Mouse (Mus musculus): ENCODE results near the gene Prpf3. TPM values are rescaled to one million over a fixed set of nuclear protein-coding genes. Genes with fewer than 3 reads are reported as not detected.
"Not testable (repeated sequence)": the region's sequence is repeated elsewhere in the genome, so short reads cannot be mapped to it uniquely, and the experiment has no call there.

Gene Prpf3
- polyA plus RNA-seq, 1 experiment from 2014 or later: 40.0 TPM

DNA sequence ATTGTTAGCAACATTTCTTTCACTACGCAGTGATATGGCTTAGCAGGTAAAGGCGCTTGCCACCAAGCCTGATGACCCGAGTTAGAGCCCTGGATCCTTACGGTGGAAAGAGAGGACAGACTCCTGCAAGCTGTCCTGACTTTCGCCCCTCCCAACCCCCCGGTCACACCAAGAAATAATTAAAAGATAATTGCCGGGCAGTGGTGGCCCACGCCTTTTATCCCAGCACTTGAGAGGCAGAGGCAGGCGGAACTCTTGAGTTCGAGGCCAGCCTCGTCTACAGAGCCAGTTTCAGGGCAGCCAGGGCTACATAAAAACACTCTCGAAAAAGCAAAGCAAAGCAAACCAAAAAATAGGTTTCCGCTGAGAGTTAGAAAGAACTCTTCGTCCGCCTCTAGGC is 15.3 kb upstream of the Prpf3 start:
- 6% methylated on average over 15 of the region's 15 CpGs for WGBS
- H3K4me2 ChIP-seq: peak overlapping the region; percentile 83
- no peaks in the 10 kb centered on the region for H3K27me3 ChIP-seq (replicated peaks)
- H3K27ac ChIP-seq: peak overlapping the region; percentile 84
- H3K4me1 ChIP-seq: peaks cover 20% of the 10 kb centered on the region
- no peaks in the 10 kb centered on the region for H3K9me3 ChIP-seq
- ATAC-seq (replicated peaks): peak; percentile 10; the same call in 1 of the 2 replicates
- peak overlapping the region; percentile 62 for H3K9ac ChIP-seq
- H3K36me3 ChIP-seq (replicated peaks): 0 out of 2 replicates have a peak, but pooled peaks cover 8% of the 10 kb centered on the region
- H3K4me3 ChIP-seq: peak overlapping the region; percentile 73

- H3K27me3 ChIP-seq (replicated peaks): no peaks in the 10 kb centered on the region
Measured at GRCm38 (mm10) chr3:95867408-95867807, 11.7 kb upstream of the Prpf3 start.

DNA sequence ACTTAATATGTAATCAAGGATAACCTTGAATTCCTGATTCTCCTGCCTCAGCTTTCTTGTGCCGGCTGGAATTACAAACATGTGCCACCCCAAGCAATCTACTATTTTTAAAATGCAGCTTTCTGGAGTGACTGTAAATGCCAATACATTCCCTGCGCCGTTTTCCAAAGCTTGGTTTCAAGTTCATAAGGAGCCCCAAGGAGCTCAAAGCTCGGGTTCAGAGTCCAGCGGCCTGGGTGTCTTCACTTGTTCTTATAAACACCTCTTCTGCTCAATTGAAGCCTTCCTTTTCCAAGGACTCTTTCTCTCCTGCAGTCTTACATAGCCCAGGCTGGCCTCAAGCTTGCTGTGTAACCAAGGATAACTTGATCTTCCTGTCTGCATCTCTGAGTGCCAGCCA is 10.4 kb upstream of the Prpf3 start:
- Histone ChIP-seq H3K4me1 (peaks cover 9% of the 10 kb centered on the region), H3K36me3 (replicated peaks) (peaks cover 19% of the 10 kb centered on the region; the same call in 1 of the 2 replicates), H3K9me3 (no peaks in the 10 kb centered on the region), H3K9ac (no peak overlapping the region), H3K4me2 (no peak overlapping the region), H3K4me3 (no peak overlapping the region), H3K27me3 (replicated peaks) (no peaks in the 10 kb centered on the region), H3K27ac (no peak overlapping the region)
- ATAC-seq (replicated peaks): no peak
- WGBS: 87% methylated on average over 5 of the region's 5 CpGs

More at GRCm38 (mm10) chr3:95867408-95867807, 11.7 kb upstream of the Prpf3 start:
- Histone ChIP-seq H3K27ac (no peak overlapping the region), H3K4me3 (no peak overlapping the region), H3K9ac (no peak overlapping the region), H3K4me2 (no peak overlapping the region), H3K36me3 (replicated peaks) (peaks cover 19% of the 10 kb centered on the region; the same call in 1 of the 2 replicates), H3K9me3 (no peaks in the 10 kb centered on the region), H3K4me1 (peaks cover 15% of the 10 kb centered on the region)
- ATAC-seq (replicated peaks): no peak
- WGBS: 93% methylated on average over 2 of the region's 2 CpGs

DNA sequence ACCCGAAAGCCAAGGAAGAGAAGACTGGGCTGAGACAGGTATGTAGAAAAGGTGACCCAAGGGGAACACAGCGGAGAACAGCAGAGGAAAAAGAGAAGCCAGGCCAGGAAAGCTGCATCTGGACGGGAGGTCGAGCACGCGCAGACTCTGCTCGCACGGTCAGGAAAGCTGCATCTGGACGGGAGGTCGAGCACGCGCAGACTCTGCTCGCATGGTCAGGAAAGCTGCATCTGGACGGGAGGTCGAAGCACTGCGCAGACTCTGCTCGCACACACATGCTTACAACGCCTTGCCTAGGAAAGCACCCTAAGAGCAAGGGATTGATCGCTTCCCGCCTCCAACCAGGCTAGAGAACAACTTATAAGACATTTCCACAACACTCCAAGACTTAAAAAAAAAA is 9.9 kb upstream of the Prpf3 start:
- peaks cover 19% of the 10 kb centered on the region; the same call in 1 of the 2 replicates for H3K36me3 ChIP-seq (replicated peaks)
- H3K4me3 ChIP-seq: no peak overlapping the region
- ATAC-seq (replicated peaks): no peak
- H3K4me1 ChIP-seq: peaks cover 5% of the 10 kb centered on the region
- no peak overlapping the region for H3K27ac ChIP-seq
- no peak overlapping the region for H3K9ac ChIP-seq
- H3K4me2 ChIP-seq: no peak overlapping the region
- WGBS: 96% methylated on average over 20 of the region's 20 CpGs
- H3K9me3 ChIP-seq: no peaks in the 10 kb centered on the region
- no peaks in the 10 kb centered on the region for H3K27me3 ChIP-seq (replicated peaks)

DNA sequence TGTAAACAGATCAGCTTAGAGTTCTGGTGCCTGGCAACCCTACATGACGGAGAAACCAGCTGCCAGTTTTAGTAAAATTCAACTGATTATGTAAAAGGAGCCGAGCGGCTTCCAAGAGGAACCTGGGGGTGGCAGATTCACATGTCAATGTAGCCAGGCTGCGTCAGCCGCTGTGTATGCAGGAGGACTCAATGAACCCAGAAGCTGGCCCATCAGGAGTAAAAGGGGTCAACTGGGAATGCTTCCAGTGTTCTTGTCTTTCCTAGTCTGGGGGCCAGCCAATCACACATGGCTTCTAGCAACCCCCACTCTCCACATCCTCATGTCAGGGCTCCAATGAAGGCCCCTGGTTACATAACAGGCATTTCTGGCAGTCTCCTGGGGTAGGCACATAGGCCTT is 9.4 kb upstream of the Prpf3 start:
- Histone ChIP-seq H3K9me3 (no peaks in the 10 kb centered on the region), H3K27me3 (replicated peaks) (no peaks in the 10 kb centered on the region), H3K27ac (no peak overlapping the region), H3K4me2 (no peak overlapping the region), H3K4me1 (no peaks in the 10 kb centered on the region; the same call in 1 of the 2 replicates), H3K9ac (no peak overlapping the region), H3K36me3 (replicated peaks) (peaks cover 19% of the 10 kb centered on the region; the same call in 1 of the 2 replicates), H3K4me3 (no peak overlapping the region)
- ATAC-seq (replicated peaks): no peak
- 94% methylated on average over 5 of the region's 5 CpGs for WGBS

- H3K4me3 ChIP-seq: no peak overlapping the region
- H3K27ac ChIP-seq: no peak overlapping the region
- no peak for ATAC-seq (replicated peaks)
- H3K9ac ChIP-seq: no peak overlapping the region
- H3K27me3 ChIP-seq (replicated peaks): no peaks in the 10 kb centered on the region
- 81% methylated on average over 7 of the region's 7 CpGs for WGBS
- H3K4me2 ChIP-seq: no peak overlapping the region
- peaks cover 19% of the 10 kb centered on the region; the same call in 1 of the 2 replicates for H3K36me3 ChIP-seq (replicated peaks)
- no peaks in the 10 kb centered on the region for H3K4me1 ChIP-seq
- H3K9me3 ChIP-seq: no peaks in the 10 kb centered on the region
Measured at GRCm38 (mm10) chr3:95863578-95863977, 7.9 kb upstream of the Prpf3 start.

DNA sequence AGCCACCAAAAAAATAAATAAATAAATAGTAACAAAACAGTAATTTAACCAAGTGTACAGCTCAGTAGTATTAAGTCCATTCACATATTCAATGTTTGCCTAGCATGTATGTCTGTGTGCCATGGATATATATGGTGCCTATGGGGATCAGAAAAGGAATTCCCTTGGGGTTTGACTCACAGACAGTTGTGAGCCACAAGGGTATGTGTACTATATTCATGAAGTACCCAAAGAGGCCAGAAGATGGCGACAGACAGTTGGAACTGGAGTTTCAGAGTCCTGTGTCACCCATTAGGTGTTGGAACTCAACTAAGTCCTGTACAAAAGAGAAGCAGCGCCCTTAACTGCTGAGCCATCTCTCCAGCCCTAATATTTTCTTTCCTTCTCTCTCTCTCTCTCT is 6.1 kb upstream of the Prpf3 start:
- ATAC-seq (replicated peaks): no peak
- peaks cover 11% of the 10 kb centered on the region; the same call in 1 of the 2 replicates for H3K36me3 ChIP-seq (replicated peaks)
- H3K4me3 ChIP-seq: no peak overlapping the region
- H3K4me2 ChIP-seq: no peak overlapping the region
- no peaks in the 10 kb centered on the region for H3K27me3 ChIP-seq (replicated peaks)
- no peak overlapping the region for H3K9ac ChIP-seq
- H3K4me1 ChIP-seq: no peaks in the 10 kb centered on the region
- H3K27ac ChIP-seq: no peak overlapping the region
- no peaks in the 10 kb centered on the region for H3K9me3 ChIP-seq
- 34% methylated on average over 2 of the region's 2 CpGs for WGBS

DNA sequence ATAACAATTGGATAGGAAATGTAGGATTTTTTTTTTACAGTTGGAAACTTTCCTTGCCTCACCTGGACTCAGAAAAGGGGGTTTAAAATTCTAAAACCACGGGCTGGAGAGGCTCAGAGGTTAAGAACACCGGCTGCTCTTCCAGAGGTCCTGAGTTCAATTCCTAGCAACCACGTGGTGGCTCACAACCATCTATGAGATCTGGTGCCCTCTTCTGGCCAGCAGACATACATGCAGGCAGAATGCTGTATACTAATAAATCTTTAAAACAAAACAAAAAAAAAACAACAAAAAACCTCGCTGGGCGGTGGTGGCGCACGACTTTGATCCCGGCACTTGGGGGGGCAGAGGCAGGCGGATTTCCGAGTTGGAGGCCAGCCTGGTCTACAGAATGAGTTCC is 5.5 kb upstream of the Prpf3 start:
- Histone ChIP-seq H3K9ac (no peak overlapping the region), H3K27ac (no peak overlapping the region), H3K9me3 (no peaks in the 10 kb centered on the region), H3K4me1 (peaks cover 3% of the 10 kb centered on the region), H3K36me3 (replicated peaks) (peaks cover 11% of the 10 kb centered on the region; the same call in 1 of the 2 replicates), H3K27me3 (replicated peaks) (no peaks in the 10 kb centered on the region), H3K4me3 (no peak overlapping the region), H3K4me2 (no peak overlapping the region)
- no peak for ATAC-seq (replicated peaks)
- WGBS: 77% methylated on average over 10 of the region's 10 CpGs

GRCm38 (mm10) chr3:95860323-95860722 is 4.6 kb upstream of the Prpf3 start:
- WGBS: 92% methylated on average over 3 of the region's 3 CpGs
- Histone ChIP-seq H3K9ac (no peak overlapping the region), H3K4me3 (no peak overlapping the region)

DNA sequence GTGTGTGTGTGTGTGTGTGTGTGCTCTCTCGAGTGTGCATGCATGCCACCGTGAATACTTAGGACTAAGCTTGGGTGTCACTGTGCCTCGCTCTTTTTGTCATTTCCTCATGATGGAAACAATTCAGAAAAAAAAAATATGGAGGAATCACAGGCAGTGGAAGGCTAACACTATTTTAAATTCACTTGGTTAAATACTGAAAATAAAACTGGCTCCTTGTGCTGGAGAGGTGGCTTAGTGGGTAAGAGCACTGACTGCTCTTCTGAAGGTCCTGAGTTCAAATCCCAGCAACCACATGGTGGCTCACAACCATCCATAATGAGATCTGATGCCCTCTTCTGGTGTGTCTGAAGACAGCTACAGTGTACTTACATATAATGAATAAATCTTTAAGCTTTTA is 2.6 kb upstream of the Prpf3 start:
- H3K9ac ChIP-seq; ATAC-seq (replicated peaks); H3K4me2 ChIP-seq; H3K27me3 ChIP-seq (replicated peaks); H3K9me3 ChIP-seq; H3K4me3 ChIP-seq; H3K27ac ChIP-seq; H3K36me3 ChIP-seq (replicated peaks): not testable (repeated sequence)
- peaks cover 15% of the 10 kb centered on the region for H3K4me1 ChIP-seq
- whole genome bisulfite sequencing: 89% methylated on average over 3 of the region's 3 CpGs

More at GRCm38 (mm10) chr3:95860323-95860722, 4.6 kb upstream of the Prpf3 start:
- Histone ChIP-seq H3K36me3 (replicated peaks) (peaks cover 10% of the 10 kb centered on the region; the same call in 1 of the 2 replicates), H3K9me3 (no peaks in the 10 kb centered on the region), H3K27ac (no peak overlapping the region), H3K4me1 (peaks cover 6% of the 10 kb centered on the region), H3K4me2 (no peak overlapping the region), H3K27me3 (replicated peaks) (no peaks in the 10 kb centered on the region)
- ATAC-seq (replicated peaks): no peak

- not testable (repeated sequence) for ATAC-seq (replicated peaks); H3K27ac ChIP-seq; H3K4me3 ChIP-seq; H3K9ac ChIP-seq; H3K4me2 ChIP-seq; H3K9me3 ChIP-seq; H3K27me3 ChIP-seq (replicated peaks)
- Histone ChIP-seq H3K36me3 (replicated peaks) (peaks cover 13% of the 10 kb centered on the region), H3K4me1 (peaks cover 15% of the 10 kb centered on the region)
- WGBS: 76% methylated on average over 1 of the region's 1 CpGs
Measured at GRCm38 (mm10) chr3:95857050-95857449, 1.4 kb upstream of the Prpf3 start.

GRCm38 (mm10) chr3:95856115-95856514 is 430 bp upstream of the Prpf3 start:
- Histone ChIP-seq H3K36me3 (replicated peaks) (peaks cover 21% of the 10 kb centered on the region), H3K27ac (peak overlapping the region; percentile 81), H3K4me1 (peaks cover 15% of the 10 kb centered on the region), H3K4me3 (peak overlapping the region; percentile 95), H3K27me3 (replicated peaks) (no peaks in the 10 kb centered on the region), H3K9me3 (no peaks in the 10 kb centered on the region), H3K4me2 (peak overlapping the region; percentile 66), H3K9ac (peak overlapping the region; percentile 83)
- ATAC-seq (replicated peaks): peak; percentile 16; the same call in 1 of the 2 replicates
- 28% methylated on average over 7 of the region's 7 CpGs for WGBS

- Histone ChIP-seq H3K36me3 (replicated peaks) (peaks cover 63% of the 10 kb centered on the region), H3K9me3 (no peaks in the 10 kb centered on the region), H3K4me2 (no peak overlapping the region), H3K27me3 (replicated peaks) (no peaks in the 10 kb centered on the region), H3K27ac (no peak overlapping the region), H3K4me3 (no peak overlapping the region), H3K4me1 (peaks cover 13% of the 10 kb centered on the region), H3K9ac (no peak overlapping the region)
- no peak for ATAC-seq (replicated peaks)
- WGBS: 95% methylated on average over 8 of the region's 8 CpGs
Measured at GRCm38 (mm10) chr3:95851317-95851716, 4.4 kb downstream of the Prpf3 start.

Data from midbrain, embryonic 15.5 days (tissue).